Mouse (Mus musculus): ENCODE data around the gene Omg.

GRCm38 (mm10) chr11:79535554-79535953, 31.7 kb upstream of the Omg start:
- TF ChIP-seq POLR2A (IDR thresholded peaks at IDR 0.05; ENCODE audit: borderline replicate concordance, insufficient read depth, low read length) (no peak), CTCF (IDR thresholded peaks at IDR 0.05; ENCODE audit: borderline replicate concordance, insufficient read depth, low read depth, low read length) (no peak)

Measured in cerebellum, adult 2 months (tissue).